Mouse (Mus musculus): ENCODE data around the gene Ms4a18. TPM values are rescaled to one million over a fixed set of nuclear protein-coding genes. Genes with fewer than 3 reads are reported as not detected.

Gene Ms4a18
- polyA plus RNA-seq, 1 experiment from 2014 or later: not detected

- 53% methylated on average over 11 of the region's 11 CpGs for WGBS
- no peak overlapping the region for H3K4me3 ChIP-seq (replicated peaks)
- H3K36me3 ChIP-seq: no peaks in the 10 kb centered on the region
- H3K9ac ChIP-seq: no peak overlapping the region
- H3K4me1 ChIP-seq: peaks cover 27% of the 10 kb centered on the region
- H3K27ac ChIP-seq: peak overlapping the region; percentile 84
- peak; percentile 44 for ATAC-seq (replicated peaks; ENCODE audit: low FRiP score)
- H3K27me3 ChIP-seq: no peaks in the 10 kb centered on the region; the same call in 1 of the 2 replicates
- no peaks in the 10 kb centered on the region for H3K9me3 ChIP-seq (replicated peaks)
- 0 out of 2 replicates have a peak overlapping the region, but pooled peaks have one; percentile 20 for H3K4me2 ChIP-seq
Measured at GRCm38 (mm10) chr19:10952021-10952939, 65.6 kb downstream of the Ms4a18 start.

DNA sequence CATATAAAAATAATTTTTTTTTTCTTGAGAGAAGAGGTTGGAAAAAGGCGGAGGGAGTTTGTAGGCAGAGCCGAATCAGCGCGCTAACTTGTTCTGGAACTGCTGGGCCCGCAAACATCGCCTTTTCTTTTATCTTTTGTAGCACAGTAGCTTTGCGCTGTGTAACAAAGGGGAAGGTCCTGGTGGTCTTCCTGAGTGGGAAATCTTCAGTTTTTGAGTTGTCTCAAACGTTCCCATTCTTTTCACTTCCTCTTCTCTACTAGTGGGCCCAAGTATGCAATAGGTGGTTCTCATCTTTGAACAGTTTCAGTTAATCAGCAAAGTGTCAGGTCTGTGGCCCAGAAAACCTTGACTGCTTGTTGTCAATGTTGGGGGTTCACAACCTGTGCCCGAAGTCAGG, 68.3 kb downstream of the Ms4a18 start:
- ATAC-seq (replicated peaks; ENCODE audit: low FRiP score): no peak
- Histone ChIP-seq H3K4me1 (peaks cover 37% of the 10 kb centered on the region), H3K27me3 (no peaks in the 10 kb centered on the region), H3K36me3 (peaks cover 10% of the 10 kb centered on the region), H3K4me2 (peak overlapping the region; percentile 99), H3K27ac (peak overlapping the region; percentile 58), H3K9me3 (replicated peaks) (no peaks in the 10 kb centered on the region), H3K4me3 (replicated peaks) (peak overlapping the region; percentile 85), H3K9ac (peak overlapping the region; percentile 30; the same call in 1 of the 2 replicates)
- WGBS: 34% methylated on average over 9 of the region's 9 CpGs

- peak within 1 kb of the TSS; percentile 58 for H3K27ac ChIP-seq
- H3K9ac ChIP-seq: peak within 1 kb of the TSS; percentile 87
- H3K9me3 ChIP-seq (replicated peaks): no peaks in the 10 kb centered on the region
- H3K4me2 ChIP-seq: peak within 1 kb of the TSS; percentile 99
- peak; percentile 96 for ATAC-seq (replicated peaks; ENCODE audit: low FRiP score)
- peaks cover 15% of the 10 kb centered on the region for H3K36me3 ChIP-seq
- peak within 1 kb of the TSS; percentile 85 for H3K4me3 ChIP-seq (replicated peaks)
- WGBS: under 1% methylated on average over 30 of the region's 30 CpGs
- peaks cover 37% of the 10 kb centered on the region for H3K4me1 ChIP-seq
- H3K27me3 ChIP-seq: no peaks in the 10 kb centered on the region
Measured at GRCm38 (mm10) chr19:10949112-10949511, 68.7 kb downstream of the Ms4a18 start, which contains the start of gene Ccdc86. Ccdc86 (minus strand) TSS chr19:10949266.

GRCm38 (mm10) chr19:10948416-10948815, 69.4 kb downstream of the Ms4a18 start:
- WGBS: 0% methylated on average over 20 of the region's 20 CpGs
- H3K4me2 ChIP-seq: peak overlapping the region; percentile 99
- H3K4me1 ChIP-seq: peaks cover 37% of the 10 kb centered on the region
- H3K27me3 ChIP-seq: no peaks in the 10 kb centered on the region
- peaks cover 22% of the 10 kb centered on the region for H3K36me3 ChIP-seq
- H3K27ac ChIP-seq: no peak overlapping the region
- H3K9me3 ChIP-seq (replicated peaks): no peaks in the 10 kb centered on the region
- H3K4me3 ChIP-seq (replicated peaks): peak overlapping the region; percentile 85
- peak overlapping the region; percentile 87 for H3K9ac ChIP-seq
- ATAC-seq (replicated peaks; ENCODE audit: low FRiP score): 0 out of 2 replicates have a peak, but pooled peaks have one; percentile 0

DNA sequence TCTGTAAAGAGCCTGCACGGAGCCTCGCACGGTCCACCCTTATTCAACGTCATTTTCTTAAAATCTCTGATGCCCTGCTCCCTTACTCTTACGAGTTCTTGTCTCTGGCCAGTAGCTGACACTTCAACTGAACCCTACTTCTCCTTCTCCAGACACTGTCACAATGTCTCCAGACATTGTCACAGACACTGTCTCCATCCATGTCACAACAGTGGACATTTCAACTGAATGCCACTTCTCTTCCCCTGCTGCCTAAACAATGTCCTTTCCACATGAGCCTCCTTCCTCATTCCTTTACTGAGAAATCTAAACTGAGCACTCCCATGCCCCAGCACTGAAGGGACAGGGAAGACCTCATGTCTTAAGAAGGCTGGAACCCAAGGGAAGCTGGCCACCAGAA, 70.6 kb downstream of the Ms4a18 start:
- Histone ChIP-seq H3K4me1 (peaks cover 28% of the 10 kb centered on the region), H3K27me3 (no peaks in the 10 kb centered on the region), H3K27ac (no peak overlapping the region), H3K9ac (peak overlapping the region; percentile 87), H3K4me3 (replicated peaks) (peak overlapping the region; percentile 85), H3K4me2 (peak overlapping the region; percentile 99), H3K9me3 (replicated peaks) (no peaks in the 10 kb centered on the region), H3K36me3 (peaks cover 34% of the 10 kb centered on the region)
- WGBS: 88% methylated on average over 5 of the region's 5 CpGs
- no peak for ATAC-seq (replicated peaks; ENCODE audit: low FRiP score)

Other genes starting within 250 kb of the Ms4a18 start
- 0.26 TPM in 1 of 2 replicates, not detected in the other for gene Cd6, start 188.0 kb downstream of the Ms4a18 start, polyA plus RNA-seq (2015; fragmentation: Nextera tagmentation; extraction: Ambion mirVana)
- gene Slc15a3, start 178.3 kb downstream of the Ms4a18 start, polyA plus RNA-seq (2015; fragmentation: Nextera tagmentation; extraction: Ambion mirVana): 0.31 and 0.39 TPM in 2 replicates
- 77.5 and 89.7 TPM in 2 replicates for gene Tmem132a, start 148.1 kb downstream of the Ms4a18 start, polyA plus RNA-seq (2015; fragmentation: Nextera tagmentation; extraction: Ambion mirVana)
- 93.6 and 105 TPM in 2 replicates for gene Tmem109, start 136.0 kb downstream of the Ms4a18 start, polyA plus RNA-seq (2015; fragmentation: Nextera tagmentation; extraction: Ambion mirVana)
- gene Prpf19, start 122.8 kb downstream of the Ms4a18 start, polyA plus RNA-seq (2015; fragmentation: Nextera tagmentation; extraction: Ambion mirVana): 48.1 and 49.4 TPM in 2 replicates
- gene Zp1, start 97.4 kb downstream of the Ms4a18 start, polyA plus RNA-seq (2015; fragmentation: Nextera tagmentation; extraction: Ambion mirVana): not detected in 2 replicates
- 0.08 and 0.09 TPM in 2 replicates for gene Ptgdr2, start 80.9 kb downstream of the Ms4a18 start, polyA plus RNA-seq (2015; fragmentation: Nextera tagmentation; extraction: Ambion mirVana)
- gene Ccdc86, start 68.8 kb downstream of the Ms4a18 start, polyA plus RNA-seq (2015; fragmentation: Nextera tagmentation; extraction: Ambion mirVana): 33.1 and 33.4 TPM in 2 replicates
- 0.31 TPM in 1 of 2 replicates, not detected in the other for gene Ms4a10, start 43.4 kb downstream of the Ms4a18 start, polyA plus RNA-seq (2015; fragmentation: Nextera tagmentation; extraction: Ambion mirVana)
- not detected in 2 replicates for gene Ms4a15, start 24.8 kb downstream of the Ms4a18 start, polyA plus RNA-seq (2015; fragmentation: Nextera tagmentation; extraction: Ambion mirVana)
- gene Ms4a8a, start 63.1 kb upstream of the Ms4a18 start, polyA plus RNA-seq (2015; fragmentation: Nextera tagmentation; extraction: Ambion mirVana): 2.4 TPM in 1 of 2 replicates, not detected in the other
- not detected in 2 replicates for gene 1700017D01Rik, start 112.8 kb upstream of the Ms4a18 start, polyA plus RNA-seq (2015; fragmentation: Nextera tagmentation; extraction: Ambion mirVana)
- not detected in 2 replicates for gene 1700025F22Rik, start 147.3 kb upstream of the Ms4a18 start, polyA plus RNA-seq (2015; fragmentation: Nextera tagmentation; extraction: Ambion mirVana)
- not detected in 2 replicates for gene Ms4a13, start 178.7 kb upstream of the Ms4a18 start, polyA plus RNA-seq (2015; fragmentation: Nextera tagmentation; extraction: Ambion mirVana)
- gene Ms4a12, start 214.4 kb upstream of the Ms4a18 start, polyA plus RNA-seq (2015; fragmentation: Nextera tagmentation; extraction: Ambion mirVana): 0.09 TPM in 1 of 2 replicates, not detected in the other
- not detected in 2 replicates for gene Ms4a1, start 248.2 kb upstream of the Ms4a18 start, polyA plus RNA-seq (2015; fragmentation: Nextera tagmentation; extraction: Ambion mirVana)

Measured in kidney, embryonic 15.5 days (tissue).